Mouse (Mus musculus): ENCODE data around the gene Gm2a.

DNA sequence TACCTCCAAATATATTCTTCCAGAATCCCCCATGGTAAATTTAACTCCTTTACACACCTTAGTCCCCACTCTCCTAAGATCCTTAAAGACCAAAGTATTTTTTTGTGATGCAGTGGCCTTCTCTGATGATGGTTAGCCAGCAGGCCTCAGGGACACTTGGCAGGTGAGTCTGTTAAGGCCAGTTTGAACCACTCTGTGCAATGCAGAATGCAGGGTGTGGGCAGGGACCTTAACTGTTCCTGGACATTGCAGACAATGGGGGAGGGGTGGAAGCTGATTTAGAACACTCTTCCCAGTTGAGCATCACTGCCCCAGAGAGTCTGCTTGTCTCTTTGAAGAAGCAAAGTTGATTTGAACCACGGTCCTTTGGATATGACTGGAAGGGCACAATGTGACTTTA lies 48.9 kb downstream of the Gm2a start:
- no peak for TF ChIP-seq ZNF384 (IDR thresholded peaks at IDR 0.05; ENCODE audit: low read depth, low read length)
- no peak for TF ChIP-seq NRF1 (IDR thresholded peaks at IDR 0.05; ENCODE audit: insufficient read depth, low read depth, low read length, poor library complexity, severe bottlenecking)
- TF ChIP-seq CTCF (IDR thresholded peaks at IDR 0.05 in 2 of 3, conservative IDR thresholded peaks at IDR 0.05 in 1 of 3; ENCODE audit: control insufficient read depth in 1 of 3, insufficient read depth in 1 of 3, low read depth in 2 of 3, low read length in 3 of 3, poor library complexity in 1 of 3, severe bottlenecking in 1 of 3) = no peak
- no peak for TF ChIP-seq ELF1 (IDR thresholded peaks at IDR 0.05; ENCODE audit: low read depth, low read length)
- TF ChIP-seq EP300 (IDR thresholded peaks at IDR 0.05; ENCODE audit: low read depth in 1 of 2, low read length in 2 of 2) = no peak
